Mouse (Mus musculus): ENCODE data around the gene Dchs2.

Gene Dchs2

GRCm38 (mm10) chr3:83259421-83259820, 131.7 kb downstream of the Dchs2 start:
- DNase-seq (ENCODE audit: low spot score), result no peak

DNA sequence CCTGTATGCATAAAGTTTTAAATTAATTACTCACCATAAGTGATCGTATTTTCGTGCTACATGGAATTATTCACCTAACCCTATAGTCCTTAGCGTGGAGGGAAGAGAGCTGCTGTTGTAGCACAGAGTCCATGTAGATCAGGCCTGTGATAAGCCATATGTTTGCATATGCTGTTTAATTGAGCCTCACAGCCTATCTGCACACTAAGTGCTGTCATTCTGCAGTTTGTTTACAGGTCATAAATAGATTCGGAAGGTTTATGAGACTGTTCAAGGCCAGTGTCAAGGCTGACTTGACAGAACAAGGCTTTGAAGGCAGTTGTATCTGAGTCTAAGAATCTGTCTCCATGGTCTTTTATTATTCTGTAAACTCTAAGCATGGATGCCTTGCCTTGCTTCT, 138.3 kb downstream of the Dchs2 start:
- no peak for DNase-seq (ENCODE audit: low spot score)

- DNase-seq (ENCODE audit: low spot score), result no peak
These were observed 142.5 kb downstream of the Dchs2 start for GRCm38 (mm10) chr3:83270228-83270627.

GRCm38 (mm10) chr3:83270982-83271381, 143.2 kb downstream of the Dchs2 start:
- no peak for DNase-seq (ENCODE audit: low spot score)

DNA sequence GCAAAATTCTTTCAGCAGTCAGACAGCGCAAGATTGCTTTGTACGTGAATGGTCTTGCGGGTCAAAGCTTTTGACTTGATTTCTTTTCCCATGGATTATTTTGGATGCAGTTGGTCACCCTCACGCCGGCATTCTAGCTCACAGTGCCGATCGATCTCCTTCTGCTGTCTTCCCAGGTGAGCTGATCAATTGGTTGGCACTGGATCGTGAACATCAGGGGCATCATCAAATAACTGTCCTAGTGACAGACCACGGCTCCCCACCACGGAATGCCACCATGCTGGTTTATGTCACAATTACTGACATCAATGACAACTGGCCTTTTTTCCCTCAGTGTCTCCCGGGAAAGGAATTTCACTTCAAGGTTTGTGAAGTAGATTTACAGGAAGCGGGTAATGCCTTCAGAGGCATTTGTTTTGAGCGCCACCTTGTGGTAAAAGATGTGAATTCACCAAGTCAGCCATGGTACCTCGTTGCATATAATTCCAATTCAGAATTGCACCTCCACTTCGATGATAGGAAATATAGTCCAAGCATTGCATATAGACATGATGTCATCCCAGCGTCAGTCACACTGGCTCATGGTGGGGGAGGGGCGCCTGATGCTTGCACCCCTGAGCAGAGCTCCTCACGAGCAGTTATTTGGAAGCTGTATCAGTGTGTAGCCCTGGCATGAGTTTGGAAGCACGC, 146.0 kb downstream of the Dchs2 start:
- DNase-seq (ENCODE audit: low spot score), result peak; percentile 29

GRCm38 (mm10) chr3:83275703-83276102, 148.0 kb downstream of the Dchs2 start:
- no peak for DNase-seq (ENCODE audit: low spot score)

DNA sequence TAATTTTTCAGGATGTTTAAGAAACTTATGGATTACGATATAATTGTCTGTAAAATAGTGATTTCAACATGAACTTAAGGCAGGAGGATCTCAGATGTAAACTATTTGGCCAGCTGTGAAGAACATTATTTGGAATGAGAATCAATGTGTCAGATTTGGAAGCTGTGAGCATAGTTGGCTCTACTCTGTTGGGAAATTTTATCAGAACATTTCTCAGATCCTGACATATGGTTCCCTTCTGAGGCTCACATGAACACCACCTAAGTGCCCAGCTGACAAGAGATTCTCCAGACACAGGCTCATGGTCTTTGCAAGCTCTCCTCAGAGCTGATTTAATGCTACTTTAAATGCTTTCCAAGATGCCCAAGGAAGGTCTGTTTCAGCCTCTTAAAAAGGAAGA, 156.1 kb downstream of the Dchs2 start:
- no peak for DNase-seq (ENCODE audit: low spot score)

DNA sequence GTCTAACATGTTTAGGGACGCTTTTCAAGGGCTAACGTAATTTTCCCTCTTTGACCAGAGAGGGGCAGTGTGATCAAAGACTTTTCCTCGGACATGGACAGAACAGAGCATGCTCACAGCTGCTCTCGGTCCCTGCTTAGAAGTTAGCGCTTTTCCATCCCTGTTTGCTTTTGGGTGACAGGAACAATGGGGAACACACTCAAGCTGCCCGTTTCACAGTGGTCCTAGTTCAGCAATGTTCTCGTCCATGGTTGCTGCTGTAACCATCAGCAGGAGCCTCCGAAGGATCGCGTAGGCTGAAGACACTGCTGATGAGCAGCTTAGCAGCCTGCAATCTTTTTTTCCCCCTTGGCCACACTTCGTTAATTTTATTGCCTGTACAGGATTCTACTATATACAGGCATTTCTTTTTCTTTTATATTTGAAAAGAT, 159.2 kb downstream of the Dchs2 start:
- peak; percentile 12 for DNase-seq (ENCODE audit: low spot score)

DNA sequence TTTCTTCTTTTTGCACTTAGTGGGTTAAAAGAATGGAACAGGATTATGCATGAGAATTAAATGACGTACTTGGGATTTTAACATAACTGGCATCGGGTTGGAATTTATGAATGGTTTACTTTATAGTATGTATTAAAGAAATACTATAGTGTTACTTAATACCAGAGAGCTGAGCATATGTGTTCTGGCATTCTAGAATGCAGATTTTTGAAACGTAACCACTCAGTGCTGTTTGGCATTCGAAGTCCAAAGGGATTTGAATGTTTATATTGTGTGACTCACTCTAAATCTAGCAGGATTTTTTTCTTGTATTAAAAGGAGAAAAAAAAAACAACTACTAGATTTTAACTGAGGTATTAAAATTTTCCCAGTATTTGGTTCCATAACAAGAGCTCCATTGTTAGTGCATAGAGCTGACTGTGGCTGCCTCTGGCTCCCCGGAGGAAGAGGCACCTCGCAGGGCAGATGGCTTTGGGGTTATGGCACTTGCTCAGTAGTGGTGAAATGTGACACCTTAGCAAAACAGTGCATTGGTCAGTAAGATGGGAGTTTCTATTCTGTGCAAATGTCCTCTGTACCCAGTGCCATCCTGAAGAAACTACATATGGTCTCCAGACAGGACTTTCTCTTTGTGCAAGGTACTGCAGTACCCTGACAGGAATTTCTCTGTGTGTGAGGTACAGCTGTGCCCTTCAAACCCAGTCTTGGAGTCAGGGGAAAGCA, 160.5 kb downstream of the Dchs2 start:
- no peak for DNase-seq (ENCODE audit: low spot score)

GRCm38 (mm10) chr3:83290482-83290881, 162.7 kb downstream of the Dchs2 start:
- DNase-seq (ENCODE audit: low spot score), result no peak

GRCm38 (mm10) chr3:83290953-83291352, 163.2 kb downstream of the Dchs2 start:
- no peak for DNase-seq (ENCODE audit: low spot score)

GRCm38 (mm10) chr3:83299783-83300382, 172.1 kb downstream of the Dchs2 start:
- DNase-seq (ENCODE audit: low spot score), result no peak

GRCm38 (mm10) chr3:83303876-83304275, 176.1 kb downstream of the Dchs2 start:
- DNase-seq (ENCODE audit: low spot score), result no peak

DNA sequence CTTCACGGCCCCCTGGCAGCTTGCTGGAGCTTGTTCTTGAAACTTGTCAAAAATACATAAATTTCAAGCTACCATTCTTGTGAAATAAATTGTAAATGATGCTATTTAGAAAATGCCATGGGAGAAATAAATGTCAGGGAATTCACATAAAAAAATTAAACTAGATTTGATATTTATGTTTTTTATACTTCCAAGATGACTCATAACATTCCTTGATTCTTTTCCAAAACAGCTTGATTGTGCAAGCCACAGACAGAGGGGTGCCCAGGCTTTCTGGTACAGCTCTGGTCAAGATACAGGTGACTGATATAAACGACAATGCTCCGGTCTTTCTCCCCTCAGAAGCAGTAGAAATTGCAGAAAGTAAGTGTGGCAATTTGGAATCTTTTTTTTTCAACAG, 218.2 kb downstream of the Dchs2 start:
- no peak for DNase-seq (ENCODE audit: low spot score)

GRCm38 (mm10) chr3:83368500-83369068, 240.8 kb downstream of the Dchs2 start:
- DNase-seq (ENCODE audit: low spot score), result no peak

GRCm38 (mm10) chr3:83369871-83370270, 242.1 kb downstream of the Dchs2 start:
- no peak for DNase-seq (ENCODE audit: low spot score)

DNA sequence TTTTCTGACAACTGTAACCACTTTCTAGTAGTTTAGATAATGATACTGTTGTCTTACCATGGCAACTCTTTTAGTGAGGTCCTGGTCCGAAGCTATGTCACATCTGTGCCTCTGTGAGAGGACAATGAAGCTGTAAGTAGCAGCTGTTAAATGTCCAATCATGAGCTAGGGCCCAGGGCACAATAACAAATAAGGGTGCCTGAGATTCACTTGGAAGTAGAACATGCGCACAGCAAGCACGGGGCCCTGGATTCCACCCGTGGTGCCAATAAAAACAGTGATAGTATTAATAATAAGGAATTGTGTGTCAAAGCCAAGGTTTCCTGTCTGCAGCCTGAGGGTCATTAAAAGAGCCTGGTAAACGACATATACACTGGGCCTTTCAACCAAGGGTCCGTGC, 246.6 kb downstream of the Dchs2 start:
- no peak for DNase-seq (ENCODE audit: low spot score)

- no peak for DNase-seq (ENCODE audit: low spot score)
These were observed 249.1 kb downstream of the Dchs2 start for GRCm38 (mm10) chr3:83376834-83377233.
